Mouse (Mus musculus): ENCODE measurements around the gene Zbtb8b. TPM values are rescaled to one million over a fixed set of nuclear protein-coding genes. Genes with fewer than 3 reads are reported as not detected.
"Not testable (repeated sequence)": the region's sequence is repeated elsewhere in the genome, so short reads cannot be mapped to it uniquely, and the experiment has no call there.

Gene Zbtb8b
- 0.18 and 0.48 TPM in 2 replicates for total RNA-seq (2021)
- long read RNA-seq, partial matches to known transcripts, result 0 of 1 reads
- long read RNA-seq, other reads (novel, unspliced or antisense), result 0 of 1 reads

DNA sequence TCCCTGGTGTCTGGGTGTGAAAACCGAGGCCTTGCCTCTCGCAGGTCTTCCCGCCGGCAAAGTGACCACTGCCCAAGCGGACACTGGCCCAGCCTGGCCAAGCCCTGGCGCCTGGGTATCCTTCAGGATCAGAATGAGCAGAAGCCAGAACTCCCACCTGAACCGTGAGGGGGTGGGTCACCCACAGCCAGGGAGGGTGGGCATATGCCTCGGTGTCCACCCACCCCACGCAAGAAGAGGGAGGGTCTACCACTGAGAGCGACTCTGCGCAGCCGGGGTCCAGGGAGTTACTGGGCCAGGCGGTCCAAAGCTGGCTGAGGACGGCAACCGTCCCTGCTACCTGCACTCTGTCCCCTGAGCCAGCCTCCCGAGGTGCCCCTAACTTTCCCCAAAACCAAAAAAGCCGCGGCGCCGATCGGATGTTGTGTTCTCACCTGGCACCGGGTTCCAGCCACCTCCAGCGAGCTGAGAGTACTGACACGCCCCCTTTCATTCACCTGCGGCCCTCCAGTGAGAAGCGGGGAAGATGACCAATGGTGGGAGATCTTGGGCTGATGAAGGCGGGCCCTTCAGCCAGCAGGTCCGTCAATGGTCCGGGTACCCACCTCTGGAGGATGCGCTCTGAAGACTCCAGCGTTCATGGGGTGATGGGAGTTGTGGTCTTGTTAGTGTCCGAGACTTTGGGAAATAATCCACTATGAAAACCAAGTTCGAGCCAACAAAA, at the start of gene Zbtb8b:
Zbtb8b (minus strand) TSS at position 514 of the 724 bp plus-strand sequence.
- peak; percentile 24 for DNase-seq

DNA sequence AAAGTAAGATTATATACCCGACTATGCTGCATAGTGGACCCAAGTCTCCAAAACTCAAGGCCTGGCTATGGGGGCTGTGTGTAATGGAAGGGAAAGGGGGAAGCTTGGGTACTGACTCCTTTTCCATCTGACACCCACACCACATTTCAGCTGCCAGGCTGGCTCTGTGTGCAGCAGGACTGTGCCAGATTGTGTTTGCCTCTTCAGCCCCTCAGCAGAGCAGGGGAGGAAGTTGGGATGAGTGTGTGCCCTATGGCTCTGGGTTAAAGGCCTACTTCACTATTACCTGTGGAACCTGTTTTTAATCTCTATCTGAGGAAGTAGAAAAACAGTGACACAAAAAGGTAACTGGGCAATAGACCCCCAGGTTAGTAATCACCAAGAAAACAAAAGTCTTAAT, 40.4 kb upstream of the Zbtb8b start:
- no peak for DNase-seq

DNA sequence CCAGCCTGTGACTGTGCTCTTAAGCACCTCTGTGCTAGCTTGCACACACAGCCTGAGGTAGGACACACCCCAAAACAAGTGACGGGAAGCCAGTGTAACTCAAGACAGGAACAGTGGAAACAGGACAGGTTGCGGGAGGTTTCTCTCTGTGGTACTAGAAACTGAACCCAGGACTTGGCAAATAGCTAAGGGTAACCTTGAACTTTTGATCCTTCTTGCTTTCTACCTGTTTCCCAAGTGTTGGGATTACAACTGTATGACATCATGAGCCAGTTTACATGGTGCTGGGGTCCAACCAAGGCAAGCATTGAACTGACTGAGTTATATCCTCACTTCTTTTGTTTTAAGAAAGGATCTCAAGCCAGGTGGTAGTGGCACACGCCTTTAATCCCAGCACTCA, 39.2 kb upstream of the Zbtb8b start:
- DNase-seq, result no peak

GRCm38 (mm10) chr4:129476047-129476446, 35.4 kb upstream of the Zbtb8b start:
- no peak for DNase-seq

DNA sequence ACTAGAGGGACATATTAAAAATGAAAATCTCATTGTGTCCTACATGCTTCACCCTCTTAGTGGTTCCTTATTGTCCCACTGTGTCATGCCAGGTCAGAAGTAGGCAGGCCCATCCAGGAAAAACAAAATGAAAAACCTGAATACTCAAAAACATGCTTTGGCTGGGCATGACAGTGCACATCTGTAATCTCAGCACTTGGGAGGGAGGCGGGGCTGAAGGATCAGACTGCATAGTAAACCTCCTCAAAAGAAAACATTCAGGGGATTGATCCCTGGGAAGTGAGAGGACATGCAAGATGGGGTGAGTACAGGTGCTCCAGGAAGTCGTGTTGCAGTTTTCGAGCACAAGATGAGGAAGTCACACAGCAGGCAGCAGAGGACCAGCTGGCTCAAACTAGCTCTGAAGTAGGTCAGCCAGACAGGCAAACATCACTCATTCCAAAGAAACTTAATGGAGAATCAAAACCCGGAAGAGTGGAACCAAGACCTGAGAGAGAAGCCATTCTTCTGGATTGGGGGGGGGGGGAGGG, 23.7 kb upstream of the Zbtb8b start:
- no peak for DNase-seq

DNA sequence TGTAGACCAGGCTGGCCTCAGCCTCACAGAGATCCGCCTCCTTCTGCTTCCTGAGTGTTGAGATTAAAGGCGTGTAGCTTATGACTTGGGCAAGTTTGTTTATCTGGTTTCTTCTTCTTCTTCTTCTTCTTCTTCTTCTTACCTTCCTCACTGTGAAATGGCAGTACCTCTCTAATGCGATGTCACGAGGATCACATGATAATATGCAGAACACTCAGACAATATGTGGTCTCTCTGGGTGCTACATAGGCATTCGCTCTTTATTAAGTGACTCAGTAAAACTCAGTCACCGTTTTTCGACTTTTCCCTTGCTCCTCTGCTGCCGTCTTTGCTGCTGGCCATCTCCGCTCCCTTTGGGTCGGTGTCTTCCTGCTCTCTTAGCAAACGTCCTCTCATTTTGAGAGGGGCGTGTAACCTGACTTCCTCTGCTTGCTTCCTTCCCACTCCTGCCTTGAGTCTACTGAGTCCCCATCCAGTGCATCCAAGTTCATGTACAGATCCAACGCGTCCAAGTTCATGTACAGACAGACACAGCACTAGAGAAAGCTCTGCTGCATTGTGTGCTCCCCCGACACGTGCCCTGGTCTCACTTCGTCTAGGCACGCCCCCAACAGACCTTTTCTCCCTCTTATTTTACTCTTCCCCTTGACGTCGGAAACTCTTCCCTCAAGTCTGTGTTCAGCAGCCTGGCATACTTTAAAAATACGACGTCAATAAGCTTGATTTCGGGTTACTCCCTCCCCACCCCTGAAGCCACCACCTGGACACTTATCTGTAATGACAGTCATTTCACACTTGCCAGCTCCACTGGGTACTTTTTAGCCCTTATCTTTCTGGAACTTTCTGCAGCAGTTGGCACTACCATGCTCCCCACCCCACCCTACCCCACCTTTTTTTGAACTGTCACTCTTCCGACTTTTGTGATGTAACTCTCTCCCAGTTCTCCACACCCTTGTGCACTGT, 22.7 kb upstream of the Zbtb8b start:
- no peak for DNase-seq

GRCm38 (mm10) chr4:129462118-129462517, 21.5 kb upstream of the Zbtb8b start:
- DNase-seq, result no peak

DNA sequence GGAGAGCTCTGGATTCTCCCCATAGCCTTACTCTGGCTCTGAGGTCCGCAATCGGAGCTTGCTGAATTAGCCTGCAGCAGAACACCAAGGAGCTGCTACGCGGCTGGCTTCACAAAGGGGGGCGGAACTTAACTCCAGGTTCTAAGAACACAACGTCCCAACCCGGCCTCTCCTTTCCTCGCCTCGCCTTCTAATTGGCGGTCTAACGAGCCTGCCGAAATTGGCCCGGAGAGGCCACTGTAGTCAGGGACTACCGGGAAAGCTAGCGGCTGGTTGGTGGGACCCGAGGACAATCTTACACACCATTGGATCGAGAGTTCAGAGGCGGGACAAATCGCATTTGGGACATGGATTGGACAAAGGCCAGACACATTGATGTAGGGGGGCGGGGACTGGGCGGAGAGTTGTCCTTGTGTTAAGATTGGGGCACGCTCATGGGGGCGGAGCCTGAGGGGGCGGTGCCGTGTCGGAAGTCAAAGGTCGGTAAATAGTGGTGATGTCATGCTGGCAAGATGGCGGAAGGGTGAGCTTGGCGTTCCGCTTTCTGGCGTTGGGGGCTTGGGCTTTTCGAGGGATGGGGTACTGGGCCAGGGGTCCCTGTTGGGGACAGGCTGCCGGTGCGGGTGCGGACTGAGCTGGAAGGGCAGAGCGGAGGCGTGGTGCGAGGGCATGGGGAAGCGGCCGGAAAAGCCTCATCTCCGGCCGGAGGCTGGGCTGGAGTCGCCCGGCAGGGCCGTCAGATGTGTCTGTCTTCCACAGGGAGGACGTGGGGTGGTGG, 20.7 kb upstream of the Zbtb8b start, which contains the start of gene Bsdc1:
Bsdc1 (plus strand) TSS at position 399 of the 778 bp plus-strand sequence.
- peak; percentile 98 for DNase-seq

DNA sequence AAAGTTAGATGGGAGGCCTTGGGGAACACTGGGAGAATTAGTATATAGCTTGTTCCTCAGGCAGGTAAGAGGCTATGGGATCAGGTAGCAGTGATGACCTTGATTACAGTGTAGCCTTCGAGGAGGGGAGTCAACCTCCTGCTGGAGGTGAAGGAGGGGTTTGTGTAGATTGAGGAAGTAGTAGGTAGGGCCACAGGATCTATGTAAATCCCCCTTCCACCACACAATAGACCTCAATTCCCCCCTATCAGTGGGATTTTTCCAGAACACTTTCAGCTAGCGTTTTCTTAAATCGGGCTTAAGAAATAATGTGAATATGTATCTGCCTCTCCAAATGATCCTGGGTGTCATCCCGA, 20.2 kb upstream of the Zbtb8b start:
- no peak for DNase-seq

GRCm38 (mm10) chr4:129459726-129460125, 19.1 kb upstream of the Zbtb8b start:
- DNase-seq, result no peak

DNA sequence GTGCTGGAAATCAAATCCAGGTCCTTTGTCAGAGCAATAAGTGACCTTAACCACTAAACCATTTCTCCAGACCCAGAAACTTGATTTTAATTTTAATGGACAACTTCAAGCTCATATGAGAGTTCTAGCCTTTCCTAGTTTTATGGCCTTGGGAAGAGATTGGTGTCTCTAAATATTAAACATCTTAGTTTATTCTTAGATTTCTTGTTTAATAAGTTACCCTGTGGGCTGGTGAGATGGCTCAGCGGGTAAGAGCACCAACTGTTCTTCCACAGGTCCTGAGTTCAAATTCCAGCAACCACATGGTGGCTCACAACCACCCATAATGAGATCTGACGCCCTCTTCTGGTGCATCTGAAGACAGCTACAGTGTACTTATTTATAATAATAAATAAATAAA, 16.7 kb upstream of the Zbtb8b start:
- DNase-seq, result not testable (repeated sequence)

- DNase-seq, result no peak
Measured at GRCm38 (mm10) chr4:129456126-129456525, 15.5 kb upstream of the Zbtb8b start.

DNA sequence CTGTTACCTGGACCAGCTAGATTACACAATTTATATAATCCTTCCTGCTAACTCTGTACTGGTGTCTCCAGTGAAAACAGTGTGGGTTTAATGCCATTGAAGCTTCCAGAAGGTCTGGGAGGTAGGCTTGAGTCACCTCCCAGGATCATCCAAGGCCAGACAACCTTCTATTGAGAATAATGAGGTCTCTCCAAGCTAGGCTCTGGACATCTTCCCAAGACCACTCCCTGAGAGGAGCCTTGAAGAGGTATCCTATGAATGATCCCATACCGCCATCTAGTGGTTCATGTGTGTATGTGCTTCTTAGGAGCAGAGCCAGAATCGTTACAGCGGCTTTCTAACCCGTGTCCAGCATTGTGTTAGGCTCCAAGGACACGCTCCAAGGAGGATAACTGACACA, 14.6 kb upstream of the Zbtb8b start:
- DNase-seq, result peak; percentile 22

- no peak for DNase-seq
Measured at GRCm38 (mm10) chr4:129451471-129452169, 11.0 kb upstream of the Zbtb8b start.

- DNase-seq, result no peak
Measured at GRCm38 (mm10) chr4:129450851-129451250, 10.2 kb upstream of the Zbtb8b start.

GRCm38 (mm10) chr4:129448713-129449112, 8.1 kb upstream of the Zbtb8b start:
- no peak for DNase-seq

GRCm38 (mm10) chr4:129447778-129448563, 7.3 kb upstream of the Zbtb8b start:
- DNase-seq, result no peak

GRCm38 (mm10) chr4:129447360-129447759, 6.7 kb upstream of the Zbtb8b start:
- DNase-seq, result no peak

- no peak for DNase-seq
Measured at GRCm38 (mm10) chr4:129441145-129441544, 492 bp upstream of the Zbtb8b start.

DNA sequence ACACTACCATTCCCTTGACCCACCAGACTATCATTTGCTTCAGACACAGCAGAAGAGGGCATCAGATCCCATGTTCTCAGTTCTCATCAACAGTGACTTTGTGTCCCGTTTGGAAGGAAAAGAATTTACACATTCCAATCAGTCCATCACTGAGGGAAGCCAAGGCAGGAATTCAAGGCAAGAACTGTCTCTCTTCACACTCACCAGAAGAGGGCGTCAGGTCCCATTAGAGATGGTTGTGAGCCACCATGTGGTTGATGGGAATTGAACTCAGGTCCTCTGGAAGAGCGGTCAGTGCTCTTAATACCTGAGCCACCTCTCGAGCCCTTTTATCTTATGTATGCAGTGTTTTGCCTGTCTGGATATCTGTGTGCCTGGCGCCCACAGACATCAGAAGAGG, 22.3 kb downstream of the Zbtb8b start:
- no peak for DNase-seq

- no peak for DNase-seq
Measured at GRCm38 (mm10) chr4:129416478-129416877, 24.2 kb downstream of the Zbtb8b start.
